Mouse (Mus musculus): ENCODE data around the gene Flvcr2.
"Not testable (repeated sequence)": the region's sequence is repeated elsewhere in the genome, so short reads cannot be mapped to it uniquely, and the experiment has no call there.

Gene Flvcr2

DNA sequence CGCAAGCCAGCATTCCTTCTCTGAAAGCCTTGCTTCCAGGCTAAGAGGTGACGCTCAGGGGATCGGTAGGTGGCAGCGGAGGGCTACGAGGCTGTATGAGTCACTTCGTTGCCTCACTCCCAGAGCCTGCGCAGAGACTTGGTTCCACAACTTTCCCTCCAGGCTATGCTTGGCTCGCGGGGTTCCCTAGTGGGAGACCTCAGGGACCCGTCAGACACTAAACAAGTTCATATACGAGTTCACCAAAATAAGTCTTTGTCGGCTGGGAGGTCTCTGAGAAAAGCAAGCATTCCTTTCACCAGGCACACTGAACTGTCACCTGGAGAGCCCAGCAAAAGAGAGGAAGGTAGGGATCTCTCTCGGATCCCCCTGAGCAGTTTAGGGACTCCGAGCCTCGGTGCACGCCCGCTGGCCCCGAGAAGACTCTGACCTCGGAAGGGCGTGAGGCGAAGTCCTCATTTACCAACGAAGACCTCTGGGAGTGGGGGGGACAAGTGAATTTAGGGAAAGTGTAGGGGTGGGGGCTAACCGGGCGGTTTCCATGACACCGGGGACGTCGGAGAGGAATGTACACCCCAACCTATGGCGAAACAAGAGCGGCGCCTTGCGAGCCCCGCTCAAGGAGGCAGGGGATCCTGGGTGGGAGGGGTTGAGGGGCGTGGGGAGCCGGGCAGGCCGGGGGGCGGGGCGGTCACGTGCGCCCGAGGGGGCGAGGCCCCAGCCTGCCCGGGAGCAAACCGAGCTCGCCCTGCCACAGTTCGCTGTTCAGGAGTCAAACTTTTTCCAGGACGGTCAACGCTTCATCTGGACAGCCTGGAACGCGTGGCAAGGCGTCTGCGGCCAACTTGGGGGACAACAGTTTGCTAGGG is at the start of gene Flvcr2:
TSS of gene Flvcr2 (plus strand) at position 713 of the 869 bp plus-strand sequence.
- DNase-seq = peak; percentile 75

DNA sequence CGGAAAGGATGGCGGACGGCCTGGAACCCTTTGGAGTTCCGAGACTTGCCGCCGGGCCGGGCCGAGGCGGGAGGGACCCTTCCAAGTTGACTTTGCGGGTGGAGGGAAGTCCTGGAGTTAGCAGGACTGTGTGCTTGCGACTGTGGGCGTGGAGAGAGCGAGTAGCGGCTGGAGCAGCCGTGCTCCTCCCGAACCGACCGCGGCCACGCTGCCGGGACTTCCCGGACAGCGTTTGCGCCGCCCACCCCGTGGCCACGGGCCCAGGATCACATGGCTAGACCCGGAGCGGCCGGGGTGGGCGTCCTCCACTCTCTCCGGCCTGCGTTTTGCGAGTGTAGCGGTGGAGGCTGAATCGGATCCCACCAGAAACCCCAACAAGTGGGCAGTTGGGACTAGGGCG is 48.2 kb upstream of the Flvcr2 start:
- not testable (repeated sequence) for DNase-seq

DNA sequence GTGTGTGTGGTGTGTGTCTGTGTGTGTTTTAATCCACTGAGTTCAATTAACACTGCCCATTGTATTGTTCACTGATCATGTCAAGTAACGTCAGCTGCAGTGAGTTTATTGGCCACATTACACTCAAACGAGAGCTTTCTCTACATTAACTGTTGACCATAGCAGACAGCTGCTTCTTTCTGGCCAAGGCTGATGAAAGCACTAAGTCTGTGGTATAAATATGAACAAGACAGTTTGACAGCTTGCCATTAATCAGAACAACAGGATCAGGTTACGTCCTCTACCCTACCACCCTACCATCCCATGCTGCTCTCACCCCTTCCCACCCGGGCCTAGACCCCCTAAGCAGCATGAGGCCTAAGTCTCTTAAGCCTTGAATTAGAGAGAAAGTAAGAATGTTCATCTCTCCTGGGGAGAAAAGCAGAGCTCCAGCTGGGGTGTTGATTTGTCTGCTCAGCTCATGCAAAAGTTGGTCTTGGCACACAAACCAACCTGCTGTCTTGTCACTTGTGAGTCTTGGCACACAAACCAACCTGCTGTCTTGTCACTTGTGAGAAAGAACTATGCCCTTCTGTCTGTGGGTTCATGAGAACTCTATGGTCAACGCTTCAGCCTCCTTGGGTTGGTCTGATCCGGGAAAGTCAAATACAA is 46.0 kb upstream of the Flvcr2 start:
- DNase-seq = no peak

DNA sequence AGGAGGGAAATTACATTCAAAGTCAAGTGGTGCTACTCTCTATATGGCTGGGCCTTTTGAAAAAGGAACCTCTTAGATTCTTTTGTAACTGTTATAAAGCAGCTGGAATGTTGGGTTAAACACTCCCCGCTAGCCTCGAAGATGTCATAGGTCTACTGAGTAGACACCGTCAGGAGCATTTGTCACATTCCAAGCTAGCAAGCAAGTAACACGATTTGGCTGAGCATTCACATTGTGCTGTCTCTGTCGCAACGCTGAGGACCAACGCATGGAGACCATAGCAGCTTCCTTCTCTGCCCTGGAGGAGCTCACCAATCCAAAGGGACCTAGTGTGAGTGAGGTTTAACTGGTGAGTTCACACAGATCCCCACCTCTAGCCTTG is 45.5 kb upstream of the Flvcr2 start:
- no peak for DNase-seq

DNA sequence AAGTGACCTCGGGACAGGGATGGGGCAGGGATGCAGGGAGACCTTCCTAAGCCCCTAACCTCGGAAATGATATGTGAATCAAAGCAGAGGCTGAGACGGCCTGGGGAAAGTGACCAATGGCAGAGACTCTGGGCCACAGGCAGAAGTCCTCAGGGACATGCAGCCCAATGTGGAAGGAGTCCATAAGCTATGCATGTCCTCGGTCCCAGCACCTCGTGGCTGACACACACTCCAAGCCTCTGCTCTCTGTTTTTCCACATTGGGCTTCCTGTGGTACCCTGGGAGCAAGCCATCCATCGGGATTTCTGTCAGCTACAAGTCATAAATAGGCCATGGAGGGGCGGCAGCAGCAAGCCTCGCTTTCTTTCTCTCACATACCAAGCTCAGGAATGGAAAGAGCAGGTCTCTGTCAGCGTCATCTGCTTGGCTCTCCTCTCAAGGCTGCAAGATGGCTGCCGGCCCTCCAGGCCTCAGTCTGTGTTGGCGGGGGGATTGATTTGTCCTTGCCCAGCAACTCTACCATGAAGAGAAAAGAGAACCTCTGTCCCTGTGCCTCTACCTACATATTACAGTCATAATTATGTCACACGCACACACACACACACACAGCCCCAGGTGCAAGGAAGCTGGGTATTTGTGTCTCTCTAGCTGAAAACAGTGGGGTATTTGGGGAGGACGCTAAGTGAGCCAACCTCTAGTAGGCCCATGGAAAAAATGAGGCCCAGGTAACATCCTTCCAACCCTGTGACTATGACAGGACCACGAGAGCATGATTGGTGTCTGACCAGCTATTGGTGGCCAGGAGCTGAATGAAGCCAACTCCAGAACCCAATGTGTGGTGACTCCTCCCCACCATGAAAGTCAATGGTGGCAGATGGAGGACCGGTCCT is 43.9 kb upstream of the Flvcr2 start:
- DNase-seq = no peak

DNA sequence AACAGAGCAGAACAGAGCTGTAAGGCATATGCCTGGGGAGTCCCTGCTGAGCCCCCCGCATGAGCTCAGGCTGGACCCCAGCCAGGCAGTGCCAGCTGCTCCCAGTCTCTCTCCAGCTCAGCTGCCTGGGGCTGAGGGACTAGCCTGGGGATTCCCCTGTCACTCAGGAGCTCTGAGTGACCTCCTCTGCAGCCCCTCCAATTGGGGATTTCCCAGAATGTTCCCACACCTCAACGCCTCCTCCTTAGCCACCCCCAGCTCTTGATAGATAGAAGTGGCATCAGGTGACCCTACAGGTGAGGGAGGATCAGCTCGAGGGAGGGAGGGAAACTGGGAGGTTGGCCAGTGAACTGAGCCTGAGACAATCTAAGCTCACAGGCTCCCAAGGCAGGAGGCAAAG is 42.8 kb upstream of the Flvcr2 start:
- no peak for DNase-seq

DNA sequence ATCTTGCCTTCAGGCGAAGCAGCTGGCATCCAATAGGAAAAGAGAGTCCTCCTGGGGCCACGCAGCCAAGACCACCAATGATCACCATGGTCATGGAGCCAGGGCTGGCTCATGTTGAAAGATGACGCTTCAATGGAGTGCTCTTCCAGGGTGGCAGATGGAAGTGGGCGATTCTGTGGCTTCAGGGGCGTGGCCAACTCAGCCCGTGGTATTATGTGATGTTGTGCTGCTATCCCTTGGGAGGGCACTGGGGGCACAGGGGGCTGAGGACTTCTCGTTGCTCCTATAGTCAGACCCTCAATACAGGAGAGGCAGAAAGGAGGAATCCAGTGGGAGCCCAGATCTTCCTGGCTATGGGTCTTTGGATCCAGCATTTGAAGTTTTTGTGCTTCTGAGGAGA is 41.8 kb upstream of the Flvcr2 start:
- no peak for DNase-seq

DNA sequence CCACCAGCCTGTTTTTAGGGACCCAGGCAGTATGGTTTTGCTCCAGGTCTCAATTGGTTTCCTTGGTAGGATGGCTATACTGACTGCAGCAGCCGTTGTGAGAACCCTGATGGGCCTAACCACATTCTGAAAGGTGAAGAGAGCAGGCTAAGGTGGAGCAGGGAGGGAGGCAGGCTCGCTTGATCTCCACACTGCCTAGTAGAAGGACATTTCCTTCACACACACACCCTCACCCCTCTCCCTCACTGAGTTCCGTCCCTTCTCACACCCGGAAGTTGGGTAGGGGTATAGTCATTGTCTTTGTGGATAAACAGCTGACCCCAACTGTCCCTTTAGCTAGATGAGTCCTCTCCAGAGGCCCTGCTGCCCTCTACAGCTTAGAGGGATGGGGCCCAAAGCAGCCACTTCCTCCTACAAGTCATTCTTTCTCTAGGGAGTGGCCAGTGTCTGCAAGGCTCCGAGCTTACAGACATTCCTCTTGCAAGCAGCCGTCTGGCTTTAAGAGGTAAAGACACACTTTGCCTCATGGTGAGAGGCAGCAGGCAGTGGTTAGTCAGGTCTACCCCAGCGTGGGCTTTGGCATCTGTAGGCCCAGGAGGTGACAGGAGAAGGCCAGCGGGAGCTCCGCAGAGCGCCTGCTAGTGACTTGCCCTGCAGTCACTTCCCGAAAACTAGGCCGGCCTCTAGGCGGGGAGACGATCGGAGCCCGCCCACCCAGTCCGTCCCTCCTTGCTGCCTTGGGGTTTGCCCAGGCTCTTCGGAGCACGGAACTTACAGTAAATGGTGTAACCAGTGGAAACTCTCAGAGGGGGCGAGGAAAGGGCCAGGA is 41.1 kb upstream of the Flvcr2 start:
- DNase-seq = peak; percentile 55

DNA sequence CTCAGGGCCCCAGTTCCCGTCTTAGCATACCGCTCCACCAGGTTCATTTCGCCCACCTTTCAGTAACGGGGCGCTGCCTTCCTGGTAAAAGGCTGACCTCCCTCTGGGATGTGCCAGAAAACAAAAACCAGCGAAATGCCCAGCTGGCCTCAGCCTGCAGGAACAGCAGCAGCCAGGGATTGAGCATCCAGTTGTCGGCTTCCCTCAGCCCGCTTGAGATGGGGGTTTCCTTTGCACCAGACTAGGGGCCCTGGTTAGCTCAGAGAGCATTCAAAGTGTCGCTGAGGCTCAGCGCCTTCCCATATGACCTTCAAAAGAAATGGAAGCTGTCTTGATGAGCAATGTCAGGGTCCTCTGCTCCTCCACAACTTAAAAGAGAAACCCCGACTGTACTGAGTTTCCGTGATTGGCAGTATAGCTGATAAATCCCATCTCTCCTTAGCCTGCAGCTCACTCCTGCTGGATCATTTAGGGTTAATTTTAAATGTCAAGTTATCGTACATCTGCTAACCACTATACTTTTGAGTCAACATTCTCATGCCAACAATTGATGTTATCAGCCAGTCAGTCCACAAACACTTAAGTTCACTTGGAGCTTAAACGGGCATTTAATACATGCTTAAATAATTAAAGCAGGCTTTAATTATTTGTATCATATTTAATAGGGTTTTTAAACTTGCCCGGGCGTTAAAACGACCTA is 40.4 kb upstream of the Flvcr2 start:
- no peak for DNase-seq

DNA sequence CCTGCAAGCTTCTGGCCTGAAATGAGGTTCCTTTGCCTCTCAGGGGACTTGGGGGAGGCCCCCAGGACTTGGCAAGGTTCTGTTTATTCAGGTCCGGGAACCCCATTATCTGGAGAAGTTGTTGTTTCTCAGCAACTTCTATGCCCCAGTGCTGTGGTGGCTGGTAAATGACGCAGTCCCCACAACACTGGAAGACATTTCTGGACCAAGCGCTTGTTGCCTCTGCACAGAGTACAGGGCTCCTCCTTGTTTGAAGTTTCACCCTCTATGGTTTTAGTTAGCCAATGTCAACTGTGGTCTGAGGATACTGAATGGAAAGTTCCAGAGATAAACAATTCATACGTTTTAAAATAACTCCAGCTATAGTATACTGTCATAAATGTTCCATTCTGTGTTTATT is 39.4 kb upstream of the Flvcr2 start:
- DNase-seq = no peak

DNA sequence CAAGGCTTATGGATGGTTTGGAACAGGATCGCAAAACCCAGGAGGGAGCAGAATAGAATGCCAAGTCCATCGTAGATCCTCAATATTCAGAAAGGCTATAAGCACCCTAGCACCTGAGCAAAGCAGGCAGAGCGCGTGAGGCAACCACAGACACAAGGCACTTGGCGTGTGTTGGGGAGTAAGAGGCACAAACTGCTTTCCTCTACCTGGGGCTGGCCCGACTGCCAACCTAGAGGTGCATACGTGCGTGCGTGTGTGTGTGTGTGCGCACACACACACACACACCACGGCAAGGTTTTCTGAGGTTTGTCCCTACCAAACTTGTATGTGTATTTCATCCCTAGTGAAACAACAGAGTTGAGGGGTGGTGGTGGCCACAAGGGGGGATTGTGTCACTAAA is 38.9 kb upstream of the Flvcr2 start:
- no peak for DNase-seq

DNA sequence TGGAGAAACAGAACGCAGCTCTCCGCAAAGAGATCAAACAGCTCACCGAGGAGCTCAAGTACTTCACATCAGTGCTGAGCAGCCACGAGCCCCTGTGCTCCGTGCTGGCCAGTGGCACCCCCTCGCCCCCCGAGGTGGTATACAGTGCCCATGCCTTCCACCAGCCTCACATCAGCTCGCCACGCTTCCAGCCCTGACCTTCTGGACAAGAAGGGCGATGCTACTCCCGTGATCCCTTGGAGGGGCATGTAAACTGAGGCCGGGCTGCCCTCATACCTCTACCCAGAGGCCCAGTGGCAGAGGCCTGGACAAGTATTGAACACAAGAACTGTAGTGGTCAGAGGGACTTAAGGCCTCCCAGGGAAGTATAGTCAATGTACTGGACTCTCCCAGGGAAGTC is 37.8 kb upstream of the Flvcr2 start:
- no peak for DNase-seq

DNA sequence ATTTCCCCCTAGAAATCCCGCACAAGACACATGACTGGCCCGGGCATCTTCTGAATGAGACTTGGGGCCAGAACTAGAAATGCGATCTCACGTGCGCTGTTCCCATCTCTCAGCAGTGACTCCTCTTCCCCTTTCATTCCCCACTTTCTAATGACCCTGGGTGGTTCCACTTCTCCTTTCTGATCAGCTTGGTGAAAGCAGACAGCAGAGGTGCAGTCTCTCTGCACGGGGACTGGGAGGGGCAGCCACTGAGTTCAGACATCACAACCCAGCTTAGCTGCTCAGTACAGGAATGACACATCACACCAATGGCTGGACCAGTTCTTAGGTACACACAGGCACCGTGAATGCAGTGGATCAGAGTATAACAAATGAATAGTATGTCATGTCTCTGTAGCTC is 35.6 kb upstream of the Flvcr2 start:
- no peak for DNase-seq

DNA sequence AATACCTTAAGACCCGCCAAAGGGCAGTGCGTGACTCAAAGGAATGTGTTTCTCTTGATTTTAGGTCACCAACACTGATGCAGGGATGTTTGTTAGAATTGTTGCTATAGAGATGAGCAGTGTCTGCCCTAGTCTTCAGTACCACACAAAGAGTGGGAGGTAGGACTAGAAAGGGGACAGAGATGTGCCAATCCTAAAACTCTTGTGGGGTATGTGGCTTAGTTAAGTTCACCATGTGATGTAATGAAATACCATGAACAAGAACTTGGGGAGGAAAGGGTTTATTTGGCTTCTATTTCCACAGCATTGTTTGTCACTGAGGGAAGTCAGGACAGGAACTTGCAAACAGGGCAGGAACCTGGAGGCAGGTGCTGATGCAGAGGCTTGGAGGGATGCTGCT is 33.8 kb upstream of the Flvcr2 start:
- DNase-seq = no peak

DNA sequence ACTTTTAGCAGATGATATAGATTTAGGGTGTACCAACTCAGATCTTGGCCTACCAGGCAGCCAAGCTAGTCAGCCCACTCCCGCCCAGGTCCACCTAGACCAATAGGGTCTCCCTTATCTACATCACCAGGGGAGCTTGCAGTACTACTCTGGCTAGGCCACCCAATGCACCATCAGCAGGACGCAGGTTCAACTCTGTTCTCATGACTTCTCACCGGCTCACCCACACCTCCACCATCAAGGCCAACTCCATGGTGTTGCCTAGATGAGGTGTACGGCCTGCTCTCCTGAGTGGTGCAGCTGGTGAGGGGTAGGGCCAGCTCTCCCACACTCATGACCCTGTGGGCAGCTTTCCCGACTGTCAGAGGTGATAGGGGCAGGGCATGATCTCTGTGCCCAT is 32.2 kb upstream of the Flvcr2 start:
- no peak for DNase-seq

DNA sequence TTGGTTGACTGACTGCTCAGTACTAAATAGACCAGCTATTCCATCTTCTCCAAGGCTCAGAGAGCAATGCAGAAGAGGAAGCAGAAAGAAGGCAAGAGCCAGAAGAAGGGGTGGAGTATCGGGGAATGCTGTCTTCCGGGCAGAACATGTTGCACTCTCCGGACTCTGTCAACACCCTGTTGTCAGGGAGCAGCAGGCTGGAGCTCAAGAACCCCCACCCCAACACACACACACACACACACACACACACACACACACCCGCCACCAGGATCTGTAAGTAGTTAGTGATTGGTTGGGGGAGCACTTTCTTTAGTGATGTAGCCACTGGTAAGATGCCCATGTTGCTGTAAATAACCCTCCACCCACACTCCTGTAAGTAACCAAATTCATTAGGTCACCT is 21.0 kb upstream of the Flvcr2 start:
- DNase-seq = no peak

DNA sequence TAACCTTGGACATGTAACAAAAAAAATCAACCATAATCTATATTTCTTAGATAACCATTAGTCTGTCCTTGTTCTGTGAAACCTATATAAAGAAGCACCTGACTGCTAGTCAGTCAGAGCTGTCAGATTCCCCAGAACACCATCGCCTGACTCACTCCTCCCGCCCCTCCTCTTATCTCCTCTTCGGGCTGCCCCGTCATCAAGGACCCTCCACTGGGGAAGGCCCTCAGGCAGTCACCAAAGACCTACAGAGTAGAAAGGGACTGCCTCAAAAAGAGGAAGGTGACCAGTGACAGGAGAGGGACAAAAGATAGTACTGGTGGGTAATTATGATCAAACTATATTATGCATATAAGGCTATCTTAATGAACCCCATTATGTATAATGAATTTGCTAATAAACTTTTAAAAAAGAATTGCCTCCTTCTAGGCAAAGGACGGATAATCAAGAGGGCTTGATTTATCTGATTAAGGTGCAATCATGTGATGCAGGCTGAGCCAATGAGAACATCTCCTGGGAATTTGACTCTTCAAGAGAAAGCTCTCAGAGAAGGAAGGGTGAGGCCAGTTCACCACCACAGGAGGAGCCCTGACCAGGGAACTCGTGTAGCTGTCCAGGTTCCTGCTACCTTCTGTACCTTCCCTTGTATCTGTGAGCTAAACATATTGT is 19.5 kb upstream of the Flvcr2 start:
- no peak for DNase-seq

DNA sequence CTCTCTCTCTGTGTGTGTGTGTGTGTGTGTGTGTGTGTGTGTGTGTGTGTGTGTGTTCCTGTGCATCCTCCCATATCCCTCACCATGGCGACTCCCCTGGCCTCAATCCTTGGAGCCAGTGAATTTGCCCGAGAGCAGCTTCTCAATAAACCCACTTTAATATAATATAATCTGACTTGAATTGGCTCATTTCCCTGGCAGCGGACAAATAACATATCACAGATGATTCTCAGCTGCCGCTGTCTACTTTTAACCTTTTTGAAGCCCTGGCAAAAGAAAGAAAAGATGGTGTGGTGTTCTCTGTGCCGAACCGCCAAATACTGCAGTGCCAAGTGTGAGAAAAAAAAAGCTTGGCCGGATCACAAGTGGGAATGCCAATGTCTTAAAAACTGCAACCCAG is 18.2 kb upstream of the Flvcr2 start:
- DNase-seq = no peak

DNA sequence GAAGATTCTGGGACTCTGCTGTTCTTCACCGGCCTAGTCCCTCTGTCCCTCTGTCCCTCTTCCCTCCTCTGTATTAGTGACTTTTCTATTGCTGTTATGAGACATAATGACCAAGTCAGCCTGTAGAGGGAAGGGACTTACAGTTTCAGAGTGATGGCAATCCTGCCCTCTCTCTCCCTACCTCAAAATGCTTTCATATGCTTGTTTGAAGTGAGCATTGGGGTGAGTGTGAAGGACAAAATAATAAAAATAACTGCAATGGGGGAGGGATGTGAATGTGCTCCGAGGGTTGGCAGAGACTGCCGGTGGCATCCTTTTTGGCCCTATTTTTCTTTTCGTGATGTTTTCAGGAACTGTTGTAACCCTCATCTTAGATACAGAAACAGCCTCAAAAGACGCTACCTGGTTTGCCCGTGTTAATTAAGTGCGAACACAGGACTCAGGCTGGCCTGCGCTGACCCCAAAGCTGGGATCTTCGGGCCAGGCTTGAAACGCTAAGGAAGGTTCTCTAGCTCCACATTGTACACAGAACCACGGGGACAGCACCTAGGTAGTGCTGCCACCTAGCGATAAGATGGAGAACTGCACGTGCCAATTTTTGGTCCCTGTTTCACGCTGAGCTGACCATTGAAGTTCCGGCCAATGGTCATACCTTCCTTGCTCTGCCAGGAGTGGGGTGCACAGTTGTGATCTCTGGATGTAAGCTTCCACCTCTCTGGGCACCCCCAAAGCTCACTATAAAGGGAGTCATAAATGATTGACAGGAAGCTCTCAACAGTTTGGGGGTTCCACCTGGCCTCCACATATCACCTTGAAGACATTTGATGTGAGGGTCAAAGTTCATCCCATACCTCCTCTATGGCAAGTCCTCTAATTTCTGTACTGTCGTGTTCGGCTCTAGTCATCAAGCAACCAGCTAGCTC is 17.1 kb upstream of the Flvcr2 start:
- peak; percentile 52 for DNase-seq

DNA sequence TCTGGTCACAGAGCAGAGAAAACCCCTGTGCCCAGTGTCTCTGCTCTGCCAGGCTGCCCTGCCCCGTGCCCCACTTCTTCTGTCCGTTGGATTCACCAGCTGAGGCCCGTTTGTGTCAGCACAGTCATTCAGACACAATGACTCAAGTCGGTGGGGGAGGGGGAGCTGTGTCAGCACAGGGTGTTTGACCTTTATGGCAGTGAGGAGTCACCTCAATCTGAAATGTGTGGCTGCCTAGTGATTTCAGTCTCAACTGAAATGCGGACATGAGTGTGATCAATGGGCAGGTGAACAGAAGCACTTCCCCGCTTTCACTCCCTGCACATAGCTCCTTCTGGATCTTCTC is 16.4 kb upstream of the Flvcr2 start:
- DNase-seq = no peak
